Mouse (Mus musculus): ENCODE measurements at regions not wholly inside any gene's neighbourhood (a gene's known extent, or its start where the extent isn't known, plus 50 kb on each side); places are given as distances from the start of the nearest gene placed in this dataset.
A peak's percentile ranks its signal among the peaks of the same experiment; 100 is the strongest.

- peak; percentile 27 to 79 for DNase-seq (ENCODE audit: extremely low spot score in 1 of 2, low spot score in 1 of 2)
Measured at GRCm38 (mm10) chr8:116143687-116144573, 360.8 kb upstream of the Dynlrb2 start.

GRCm38 (mm10) chr8:116141363-116141762 is 363.4 kb upstream of the Dynlrb2 start:
- DNase-seq (ENCODE audit: extremely low spot score in 1 of 2, low spot score in 1 of 2), result no peak

GRCm38 (mm10) chr8:116139934-116140333 is 364.8 kb upstream of the Dynlrb2 start:
- DNase-seq (ENCODE audit: extremely low spot score in 1 of 2, low spot score in 1 of 2), result no peak

- DNase-seq (ENCODE audit: extremely low spot score in 1 of 2, low spot score in 1 of 2), result no peak
Measured at GRCm38 (mm10) chr8:116137765-116138164, 367.0 kb upstream of the Dynlrb2 start.

- no peak for DNase-seq (ENCODE audit: extremely low spot score in 1 of 2, low spot score in 1 of 2)
Measured at GRCm38 (mm10) chr8:116133503-116133902, 371.3 kb upstream of the Dynlrb2 start.

GRCm38 (mm10) chr8:116133084-116133483 is 371.7 kb upstream of the Dynlrb2 start:
- no peak for DNase-seq (ENCODE audit: extremely low spot score in 1 of 2, low spot score in 1 of 2)

- DNase-seq (ENCODE audit: extremely low spot score in 1 of 2, low spot score in 1 of 2), result no peak
Measured at GRCm38 (mm10) chr8:116120067-116120466, 384.7 kb upstream of the Dynlrb2 start.

GRCm38 (mm10) chr8:116117919-116118318 is 386.9 kb upstream of the Dynlrb2 start:
- DNase-seq (ENCODE audit: extremely low spot score in 1 of 2, low spot score in 1 of 2), result no peak

- DNase-seq (ENCODE audit: extremely low spot score in 1 of 2, low spot score in 1 of 2), result no peak
Measured at GRCm38 (mm10) chr8:116116625-116117024, 388.1 kb upstream of the Dynlrb2 start.

- peak in 1 of 2 experiments; percentile 43 for DNase-seq (ENCODE audit: extremely low spot score in 1 of 2, low spot score in 1 of 2)
Measured at GRCm38 (mm10) chr8:116115811-116116372, 388.9 kb upstream of the Dynlrb2 start.

GRCm38 (mm10) chr8:116114978-116115377 is 389.8 kb upstream of the Dynlrb2 start:
- no peak for DNase-seq (ENCODE audit: extremely low spot score in 1 of 2, low spot score in 1 of 2)

GRCm38 (mm10) chr8:116114502-116114901 is 390.3 kb upstream of the Dynlrb2 start:
- DNase-seq (ENCODE audit: extremely low spot score in 1 of 2, low spot score in 1 of 2), result no peak

- peak in 1 of 2 experiments; percentile 33 for DNase-seq (ENCODE audit: extremely low spot score in 1 of 2, low spot score in 1 of 2)
Measured at GRCm38 (mm10) chr8:116111168-116111567, 393.6 kb upstream of the Dynlrb2 start.

- peak in 1 of 2 experiments; percentile 12 for DNase-seq (ENCODE audit: extremely low spot score in 1 of 2, low spot score in 1 of 2)
Measured at GRCm38 (mm10) chr8:116096666-116097065, 389.1 kb upstream of the Maf start.

- no peak for DNase-seq (ENCODE audit: extremely low spot score in 1 of 2, low spot score in 1 of 2)
Measured at GRCm38 (mm10) chr8:116083156-116083555, 375.6 kb upstream of the Maf start.

- DNase-seq (ENCODE audit: extremely low spot score in 1 of 2, low spot score in 1 of 2), result no peak
Measured at GRCm38 (mm10) chr8:116078849-116079407, 371.3 kb upstream of the Maf start.

GRCm38 (mm10) chr8:116071497-116071896 is 363.9 kb upstream of the Maf start:
- DNase-seq (ENCODE audit: extremely low spot score in 1 of 2, low spot score in 1 of 2), result no peak

GRCm38 (mm10) chr8:116069538-116069937 is 361.9 kb upstream of the Maf start:
- no peak for DNase-seq (ENCODE audit: extremely low spot score in 1 of 2, low spot score in 1 of 2)

GRCm38 (mm10) chr8:116067978-116068375 is 360.4 kb upstream of the Maf start:
- DNase-seq (ENCODE audit: extremely low spot score in 1 of 2, low spot score in 1 of 2), result no peak

GRCm38 (mm10) chr8:116067182-116067977 is 359.8 kb upstream of the Maf start:
- no peak for DNase-seq (ENCODE audit: extremely low spot score in 1 of 2, low spot score in 1 of 2)

GRCm38 (mm10) chr8:116065871-116066270 is 358.3 kb upstream of the Maf start:
- no peak for DNase-seq (ENCODE audit: extremely low spot score in 1 of 2, low spot score in 1 of 2)
